Mouse (Mus musculus) ES-E14 (cell line): ENCODE measurements at regions not wholly inside any gene's neighbourhood (a gene's known extent, or its start where the extent isn't known, plus 50 kb on each side); places are given as distances from the start of the nearest gene placed in this dataset.

Source experiments
- DNase-seq: peaks from one replicate; pipeline ENCODE4 v3.0.0-alpha.2; 2013; ENCODE audit warnings: low read depth, low spot score
- H3K27ac ChIP-seq: 2 replicates; pipeline ENCODE4 v1.5.1; 2012; ENCODE audit warnings: low read depth, mild to moderate bottlenecking, low read length, moderate library complexity, mixed read lengths; ENCODE audit not compliant: poor library complexity, insufficient read depth, severe bottlenecking
- H3K36me3 ChIP-seq: 2 replicates; pipeline ENCODE4 v1.6.1; 2012; ENCODE audit warnings: mild to moderate bottlenecking, low read length, moderate library complexity, mixed read lengths; ENCODE audit not compliant: control insufficient read depth, poor library complexity, insufficient read depth, severe bottlenecking
- H3K4me1 ChIP-seq, 2 experiments: fragments of 150-350 bp in 1 of 2; sonication (generic) in 1 of 2; 2 replicates each; pipeline ENCODE4 v1.6.1; 2012; ENCODE audit warnings: low read length in 2 of 2, mild to moderate bottlenecking in 1 of 2, mixed read lengths in 1 of 2; ENCODE audit not compliant: control insufficient read depth in 2 of 2, insufficient read depth in 2 of 2, poor library complexity in 1 of 2
- H3K4me3 ChIP-seq, 2 experiments: fragments of 150-350 bp in 1 of 2; sonication (generic) in 1 of 2; 2 replicates each; pipeline ENCODE4 v1.5.1; 2012; ENCODE audit warnings: low read length in 2 of 2, low read depth in 1 of 2, mild to moderate bottlenecking in 1 of 2, mixed read lengths in 1 of 2; ENCODE audit not compliant: insufficient read depth in 1 of 2, poor library complexity in 1 of 2, severe bottlenecking in 1 of 2
- H3K9ac ChIP-seq: 2 replicates; pipeline ENCODE4 v1.6.1; 2012; ENCODE audit warnings: low read depth, mild to moderate bottlenecking, low read length, mixed read lengths; ENCODE audit not compliant: poor library complexity, insufficient read depth, severe bottlenecking
- H3K9me3 ChIP-seq: fragments of 150-350 bp; sonication (generic); 2 replicates; pipeline ENCODE4 v1.6.1; 2012; ENCODE audit warnings: low read depth, mild to moderate bottlenecking, low read length; ENCODE audit not compliant: control insufficient read depth, insufficient read depth
- CHD2 ChIP-seq: IDR thresholded peaks from 2 replicates; pipeline ENCODE4 v1.6.1; 2014; ENCODE audit warnings: mild to moderate bottlenecking, low read depth, low read length, inconsistent platforms
- HCFC1 ChIP-seq: IDR thresholded peaks from 2 replicates; pipeline ENCODE4 v1.6.1; 2012; ENCODE audit warnings: low read length, inconsistent platforms, borderline replicate concordance; ENCODE audit not compliant: insufficient read depth
- MAFK ChIP-seq: IDR thresholded peaks from 2 replicates; pipeline ENCODE4 v1.6.1; 2014; ENCODE audit warnings: mild to moderate bottlenecking, low read depth, low read length, inconsistent platforms; ENCODE audit not compliant: insufficient read depth
- ZC3H11A ChIP-seq: IDR thresholded peaks from 2 replicates; pipeline ENCODE4 v1.6.1; 2012; ENCODE audit warnings: low read depth, mild to moderate bottlenecking, inconsistent platforms, low read length, borderline replicate concordance
- ZNF384 ChIP-seq: IDR thresholded peaks from 2 replicates; pipeline ENCODE4 v1.6.1; 2012; ENCODE audit warnings: low read depth, low read length, inconsistent platforms
- in situ Hi-C, 2 experiments: fragments of 600-800 bp; cut with MboI; formaldehyde crosslinking; loops; one replicate each; pipeline ENCODE4 v1.15.1; 2025; ENCODE audit warnings: low sequenced_read_pairs in 2 of 2, inconsistent platforms in 1 of 2; ENCODE audit not compliant: unreplicated experiment in 2 of 2

DNA sequence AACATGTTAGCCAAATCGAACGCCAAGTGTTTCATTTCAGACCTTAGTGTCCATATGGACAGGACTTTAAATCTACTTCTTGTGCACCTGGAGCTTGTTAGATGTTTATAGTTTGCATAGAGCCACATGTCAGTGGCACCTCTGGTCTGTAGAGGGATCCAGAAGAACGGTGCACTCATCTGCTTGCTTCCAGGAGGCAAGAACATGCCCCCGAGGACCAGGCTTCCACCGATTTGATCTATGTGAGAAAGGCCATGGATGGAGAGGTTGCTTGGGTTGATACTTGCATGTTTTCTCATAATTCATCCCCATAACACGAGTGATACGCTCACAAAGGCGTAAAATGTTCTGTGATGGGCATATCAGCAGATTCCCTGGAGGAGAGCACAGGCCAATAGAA is 177.8 kb downstream of the Enc1 start:
- Histone ChIP-seq H3K9ac (no peak overlapping the region), H3K36me3 (no peaks in the 10 kb centered on the region), H3K27ac (no peak overlapping the region), H3K4me3 (no peak overlapping the region), H3K4me1 (peaks cover 0 to 3% of the 10 kb centered on the region in 2 experiments; a peak in 1 of 4 replicates), H3K9me3 (no peaks in the 10 kb centered on the region)
- in situ Hi-C loops = no loop called here
- no peak for TF ChIP-seq HCFC1
- TF ChIP-seq MAFK = no peak
- TF ChIP-seq ZC3H11A = no peak
- no peak for TF ChIP-seq CHD2
- TF ChIP-seq ZNF384 = no peak
- no peak for DNase-seq

GRCm38 (mm10) chr13:97418081-97418480 is 177.2 kb downstream of the Enc1 start:
- no peak overlapping the region for H3K27ac ChIP-seq
- H3K9ac ChIP-seq = no peak overlapping the region
- peaks cover 0 to 1% of the 10 kb centered on the region in 2 experiments; a peak in 1 of 4 replicates for H3K4me1 ChIP-seq
- H3K4me3 ChIP-seq = no peak overlapping the region
- in situ Hi-C loops = no loop called here
- no peak for DNase-seq
- H3K9me3 ChIP-seq = no peaks in the 10 kb centered on the region
- H3K36me3 ChIP-seq = no peaks in the 10 kb centered on the region
- no peak for TF ChIP-seq ZNF384
- no peak for TF ChIP-seq HCFC1
- TF ChIP-seq CHD2 = no peak
- no peak for TF ChIP-seq MAFK
- no peak for TF ChIP-seq ZC3H11A

DNA sequence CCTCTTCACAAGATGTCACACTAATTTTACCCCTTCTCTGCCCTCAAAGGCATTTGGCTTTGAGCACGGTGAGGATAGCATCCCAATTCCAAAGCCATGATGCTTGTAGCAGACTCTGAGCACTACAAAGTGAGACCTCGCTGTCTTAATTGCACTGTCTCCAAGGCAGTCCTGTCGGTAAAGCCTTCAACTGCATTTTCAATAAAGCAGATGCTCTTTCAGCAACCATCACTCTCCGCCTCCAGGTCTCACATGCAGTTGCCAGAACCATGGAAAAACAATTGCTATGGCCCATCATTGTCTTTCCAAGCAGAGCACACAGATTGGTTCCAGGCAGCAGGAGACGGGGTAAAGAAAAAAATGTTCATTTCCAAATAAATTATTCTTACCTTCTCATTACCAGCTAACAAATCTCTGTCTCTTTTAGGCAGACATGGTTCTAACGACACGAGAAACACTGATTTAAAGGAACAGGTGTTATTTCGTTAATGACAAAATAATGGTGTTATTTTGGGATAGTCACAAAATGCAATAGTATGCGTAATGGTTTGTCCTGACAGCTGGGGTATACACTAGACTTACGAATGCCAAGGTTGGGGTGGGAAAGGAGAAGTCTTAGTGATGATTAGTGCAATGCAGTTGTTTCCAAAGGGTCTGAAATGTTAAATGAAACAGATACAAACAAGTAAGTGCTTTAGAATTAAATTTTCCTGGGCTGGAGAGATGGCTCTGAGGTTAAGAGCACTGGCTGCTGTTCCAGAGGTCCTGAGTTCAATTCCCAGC is 175.2 kb downstream of the Enc1 start:
- H3K9ac ChIP-seq = no peak overlapping the region
- no peak overlapping the region for H3K4me3 ChIP-seq
- TF ChIP-seq MAFK (no peak), ZNF384 (no peak), ZC3H11A (no peak), CHD2 (no peak), HCFC1 (no peak)
- no peak overlapping the region for H3K27ac ChIP-seq
- in situ Hi-C loops = no loop called here
- H3K9me3 ChIP-seq = no peaks in the 10 kb centered on the region
- peaks cover 0 to 1% of the 10 kb centered on the region in 2 experiments; a peak in 1 of 4 replicates for H3K4me1 ChIP-seq
- no peaks in the 10 kb centered on the region for H3K36me3 ChIP-seq
- no peak for DNase-seq

DNA sequence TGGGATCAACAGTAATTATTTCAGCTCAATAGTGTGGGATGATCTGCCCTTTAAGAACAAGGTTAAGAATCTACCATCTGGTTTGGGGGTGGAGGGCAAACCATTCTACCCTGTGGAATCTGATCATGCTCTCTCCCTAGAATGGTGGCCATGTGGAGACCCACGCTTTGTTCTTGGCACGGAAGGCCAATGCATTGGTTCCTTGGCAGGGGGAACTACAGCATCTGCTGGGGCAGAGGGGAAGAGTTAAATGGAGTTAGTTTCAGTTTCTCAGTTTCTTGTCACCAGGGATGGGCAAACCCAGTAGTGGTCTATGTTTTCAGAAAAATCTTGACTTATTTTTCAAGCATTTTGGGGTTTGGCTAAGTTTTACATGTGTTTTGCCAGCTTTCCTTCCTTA is 174.5 kb downstream of the Enc1 start:
- Histone ChIP-seq H3K27ac (no peak overlapping the region), H3K9ac (no peak overlapping the region), H3K4me1 (peaks cover 0 to 1% of the 10 kb centered on the region in 2 experiments; a peak in 1 of 4 replicates), H3K36me3 (no peaks in the 10 kb centered on the region), H3K4me3 (no peak overlapping the region), H3K9me3 (no peaks in the 10 kb centered on the region)
- in situ Hi-C loops = no loop called here
- no peak for TF ChIP-seq HCFC1
- no peak for TF ChIP-seq MAFK
- DNase-seq = no peak
